Mouse (Mus musculus) midbrain, embryonic 10.5 days (tissue): Measurements from ENCODE around the gene Psma6. TPM values are rescaled to one million over a fixed set of nuclear protein-coding genes. Genes with fewer than 3 reads are reported as not detected.
A peak's percentile ranks its signal among the peaks of the same experiment; 100 is the strongest.

Experiments
- DNase-seq: peaks from one replicate; pipeline ENCODE4 v3.0.0-alpha.2; 2017; ENCODE audit warnings: low spot score
- H3K27ac ChIP-seq: fragments of 300-500 bp; sonication (generic); replicated peaks from 2 replicates; pipeline ENCODE4 v1.5.1; 2016; ENCODE audit warnings: mild to moderate bottlenecking
- H3K27me3 ChIP-seq: fragments of 300-500 bp; sonication (generic); 2 replicates; pipeline ENCODE4 v1.6.1; 2016; ENCODE audit warnings: low read depth, mild to moderate bottlenecking; ENCODE audit not compliant: poor library complexity, severe bottlenecking
- H3K36me3 ChIP-seq: fragments of 300-500 bp; sonication (generic); 2 replicates; pipeline ENCODE4 v1.6.1; 2016; ENCODE audit warnings: mild to moderate bottlenecking, moderate library complexity
- H3K4me1 ChIP-seq: fragments of 300-500 bp; sonication (generic); 2 replicates; pipeline ENCODE4 v1.6.1; 2016
- H3K4me3 ChIP-seq: fragments of 300-500 bp; sonication (generic); 2 replicates; pipeline ENCODE4 v1.5.1; 2016; ENCODE audit warnings: mild to moderate bottlenecking, moderate library complexity
- H3K9me3 ChIP-seq: fragments of 300-500 bp; sonication (generic); replicated peaks from 2 replicates; pipeline ENCODE4 v1.6.1; 2016; ENCODE audit warnings: mild to moderate bottlenecking
- whole genome bisulfite sequencing: fragments of 180-500 bp; shearing (Covaris S2); methylation state at CpG from one replicate; pipeline ENCODE4 v1.1.7; 2016; 5-methylcytosine and 5-hydroxymethylcytosine counted together
- polyA plus RNA-seq: library from polyadenylated mRNA; unstranded; fragments of >200 nt; fragmentation: Nextera tagmentation; extraction: Ambion mirVana; gene quantifications from 2 replicates; pipeline ENCODE4 v1.2.1, GENCODE M21; 2016

Gene Psma6
- polyA plus RNA-seq, 1 experiment from 2014 or later: 514 TPM

DNA sequence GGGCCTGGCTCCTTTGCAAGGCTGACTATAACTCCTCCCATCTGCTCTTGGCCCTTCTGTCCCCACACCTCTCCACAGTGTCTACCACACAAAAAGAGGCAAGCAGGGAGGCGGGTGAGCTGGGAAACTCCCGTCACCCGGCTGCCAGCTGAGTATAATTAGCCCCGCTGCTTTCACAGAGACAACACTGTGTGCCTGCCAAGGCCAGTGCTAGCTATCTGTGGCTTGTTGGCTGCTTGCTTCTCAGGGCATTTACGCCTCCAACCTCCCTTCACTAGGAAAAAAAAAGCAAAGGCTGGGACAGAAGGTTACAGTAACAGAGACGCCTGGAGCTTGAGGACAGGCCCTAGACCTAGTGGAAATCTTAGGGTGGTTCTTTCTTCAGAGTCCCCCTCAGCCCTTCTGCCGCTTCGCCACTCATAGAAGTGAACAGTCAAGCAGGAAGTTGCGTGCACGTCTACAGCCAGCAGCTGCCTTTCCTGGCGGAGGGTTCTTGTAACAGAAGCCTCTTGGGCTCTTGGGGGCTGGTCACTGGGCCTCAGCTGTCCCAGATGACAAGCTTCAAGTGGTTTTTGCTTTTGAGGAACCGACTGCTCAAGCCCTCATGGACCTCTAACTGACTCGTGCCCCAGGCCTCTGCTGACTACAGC lies 62.8 kb downstream of the Psma6 start:
- no peaks in the 10 kb centered on the region for H3K9me3 ChIP-seq
- H3K36me3 ChIP-seq: no peaks in the 10 kb centered on the region
- peak; percentile 51 for DNase-seq
- 50% methylated on average over 13 of the region's 13 CpGs for WGBS
- H3K27me3 ChIP-seq: no peaks in the 10 kb centered on the region; the same call in 1 of the 2 replicates
- peak overlapping the region; percentile 76 for H3K27ac ChIP-seq
- H3K4me3 ChIP-seq: 0 out of 2 replicates have a peak overlapping the region, but pooled peaks have one; percentile 2
- peaks cover 45% of the 10 kb centered on the region for H3K4me1 ChIP-seq

DNA sequence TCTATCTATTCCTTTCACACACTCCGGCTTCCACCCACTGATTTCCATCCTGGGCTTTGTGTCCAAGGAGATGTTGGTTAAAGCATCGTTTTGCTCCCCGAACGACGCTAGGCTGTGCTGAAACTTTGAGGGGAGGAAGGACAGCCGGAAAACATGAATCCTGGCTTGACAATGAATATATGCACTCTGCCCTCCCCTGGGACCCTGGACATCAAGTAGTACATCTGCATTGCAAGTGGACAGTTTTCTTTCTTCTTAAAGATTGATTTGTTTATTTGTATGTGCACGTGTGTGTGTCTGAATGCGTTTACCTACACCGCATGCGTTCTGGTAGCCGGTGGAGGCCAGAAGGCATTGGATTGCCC lies 63.4 kb downstream of the Psma6 start:
- 85% methylated on average over 11 of the region's 11 CpGs for WGBS
- peak overlapping the region; percentile 76 for H3K27ac ChIP-seq
- no peak for DNase-seq

DNA sequence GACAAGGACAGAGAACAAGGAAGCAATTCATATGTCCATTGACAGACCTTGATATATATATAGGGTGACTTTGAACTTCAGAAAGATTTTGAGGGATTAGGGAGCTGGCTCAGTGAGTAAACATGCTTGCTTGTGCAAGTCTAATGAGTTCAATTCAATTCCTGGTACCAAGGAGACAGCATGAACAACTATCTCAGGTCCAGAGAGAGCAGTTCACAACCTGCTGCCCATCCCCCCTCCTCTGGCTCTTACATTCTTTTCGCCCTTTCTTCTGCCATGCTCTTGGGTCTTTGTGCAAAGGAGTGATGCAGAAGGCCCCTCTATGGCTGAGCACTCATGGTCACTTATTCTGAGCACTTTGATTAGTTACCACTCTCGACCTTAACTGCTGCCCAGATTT lies 64.4 kb downstream of the Psma6 start:
- 64% methylated on average over 2 of the region's 2 CpGs for WGBS
- no peak for DNase-seq
- H3K27ac ChIP-seq: peak overlapping the region; percentile 64
- H3K4me3 ChIP-seq: no peak overlapping the region
- peaks cover 40% of the 10 kb centered on the region for H3K4me1 ChIP-seq
- no peaks in the 10 kb centered on the region for H3K36me3 ChIP-seq
- no peaks in the 10 kb centered on the region for H3K27me3 ChIP-seq
- no peaks in the 10 kb centered on the region for H3K9me3 ChIP-seq

More for the DNA sequence above, 63.4 kb downstream of the Psma6 start:
- Histone ChIP-seq H3K4me3 (no peak overlapping the region), H3K36me3 (no peaks in the 10 kb centered on the region), H3K4me1 (peaks cover 45% of the 10 kb centered on the region), H3K27me3 (no peaks in the 10 kb centered on the region; the same call in 1 of the 2 replicates), H3K9me3 (no peaks in the 10 kb centered on the region)

DNA sequence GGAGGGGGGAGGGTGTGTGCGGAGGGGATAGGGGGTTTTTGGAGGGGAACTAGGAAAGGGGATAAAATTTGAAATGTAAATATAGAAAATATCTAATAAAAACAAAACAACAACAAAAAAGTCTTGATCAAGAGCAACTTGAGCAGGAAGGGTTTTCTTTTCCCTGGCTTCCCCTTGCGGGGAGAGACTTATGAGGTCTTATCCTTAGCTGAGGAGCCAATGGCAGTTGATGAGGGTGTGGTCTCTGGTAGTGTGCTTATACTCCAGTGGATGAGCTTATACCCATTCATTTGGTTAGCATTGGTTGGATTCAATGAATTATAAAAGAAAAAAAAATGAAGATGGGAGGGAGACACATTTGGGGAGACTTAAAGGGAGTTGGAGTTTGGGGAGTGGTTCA lies 65.0 kb downstream of the Psma6 start:
- WGBS: 97% methylated on average over 2 of the region's 2 CpGs
- H3K27ac ChIP-seq: peak overlapping the region; percentile 64
- no peaks in the 10 kb centered on the region for H3K9me3 ChIP-seq
- no peak overlapping the region for H3K4me3 ChIP-seq
- no peak for DNase-seq
- H3K4me1 ChIP-seq: peaks cover 40% of the 10 kb centered on the region
- no peaks in the 10 kb centered on the region for H3K27me3 ChIP-seq
- H3K36me3 ChIP-seq: no peaks in the 10 kb centered on the region

DNA sequence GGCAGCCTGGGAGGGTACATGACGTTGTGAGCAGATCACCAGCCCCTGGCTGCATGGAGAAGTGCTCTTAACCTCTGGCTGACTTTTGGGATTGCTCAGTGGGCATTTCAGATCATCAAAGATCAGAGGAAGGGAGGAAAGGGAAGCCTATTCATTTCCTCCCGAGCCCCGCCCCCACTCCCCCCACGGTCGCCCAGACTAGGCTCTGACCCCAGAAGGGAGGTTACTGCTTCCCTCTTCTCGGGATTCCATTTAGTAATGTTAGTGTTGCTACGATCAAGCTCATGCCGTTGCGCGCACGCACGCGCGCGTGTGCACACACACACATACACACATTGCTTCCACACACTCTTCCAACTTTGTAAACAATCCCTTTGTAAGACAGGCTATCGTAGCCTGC lies 66.4 kb downstream of the Psma6 start:
- Histone ChIP-seq H3K27me3 (no peaks in the 10 kb centered on the region), H3K9me3 (no peaks in the 10 kb centered on the region), H3K4me3 (no peak overlapping the region), H3K27ac (peak overlapping the region; percentile 47; the same call in 1 of the 2 replicates), H3K36me3 (no peaks in the 10 kb centered on the region), H3K4me1 (peaks cover 40% of the 10 kb centered on the region)
- 70% methylated on average over 16 of the region's 16 CpGs for WGBS
- DNase-seq: no peak

DNA sequence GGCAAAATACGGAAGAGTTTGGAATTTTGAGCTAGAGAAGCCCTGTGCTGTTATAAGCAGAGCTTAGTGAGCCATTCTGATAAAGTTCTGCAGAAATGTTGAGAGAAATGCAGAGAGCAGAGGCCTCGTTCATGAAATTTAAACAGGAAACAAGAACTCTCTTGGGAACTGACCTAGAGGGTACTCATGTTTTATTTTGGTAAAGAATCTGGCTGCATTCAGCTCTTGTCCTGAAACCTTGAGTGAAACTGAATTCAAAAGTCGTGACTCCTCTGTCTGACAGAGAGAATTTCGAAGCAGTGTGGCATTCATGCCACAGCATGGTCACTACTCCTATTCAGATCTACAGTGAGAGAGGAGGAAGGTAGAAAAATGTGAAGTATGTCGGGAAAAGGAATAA lies 68.8 kb downstream of the Psma6 start:
- H3K9me3 ChIP-seq: no peaks in the 10 kb centered on the region
- H3K4me1 ChIP-seq: peaks cover 21% of the 10 kb centered on the region
- no peaks in the 10 kb centered on the region for H3K27me3 ChIP-seq
- WGBS: 63% methylated on average over 5 of the region's 5 CpGs
- no peaks in the 10 kb centered on the region for H3K36me3 ChIP-seq
- 0 out of 2 replicates have a peak overlapping the region, but pooled peaks have one; percentile 4 for H3K27ac ChIP-seq
- DNase-seq: no peak
- H3K4me3 ChIP-seq: no peak overlapping the region

DNA sequence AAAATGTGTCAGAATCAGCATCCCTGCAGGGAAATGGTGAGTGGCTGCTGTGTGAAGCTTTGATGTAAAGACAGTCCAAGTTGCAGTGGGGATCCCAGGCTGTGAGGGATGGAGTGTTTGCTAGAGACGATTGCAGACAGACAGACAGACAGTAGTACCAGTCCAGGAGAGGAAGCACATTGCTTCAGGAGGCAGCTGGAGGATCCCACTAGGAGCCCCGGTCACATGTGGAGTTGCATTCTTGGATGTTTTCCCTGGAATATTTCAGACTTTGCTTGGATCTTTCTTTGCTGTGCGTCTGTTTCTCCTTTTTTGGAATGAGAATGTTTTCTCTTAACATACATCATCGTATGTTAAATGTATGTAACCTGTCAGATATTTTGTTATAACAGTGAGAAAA lies 69.9 kb downstream of the Psma6 start:
- DNase-seq: no peak
- H3K27me3 ChIP-seq: no peaks in the 10 kb centered on the region
- H3K4me1 ChIP-seq: peaks cover 13% of the 10 kb centered on the region
- H3K4me3 ChIP-seq: no peak overlapping the region
- WGBS: 81% methylated on average over 4 of the region's 4 CpGs
- H3K9me3 ChIP-seq: no peaks in the 10 kb centered on the region
- peak overlapping the region; percentile 28; the same call in 1 of the 2 replicates for H3K27ac ChIP-seq
- H3K36me3 ChIP-seq: no peaks in the 10 kb centered on the region

DNA sequence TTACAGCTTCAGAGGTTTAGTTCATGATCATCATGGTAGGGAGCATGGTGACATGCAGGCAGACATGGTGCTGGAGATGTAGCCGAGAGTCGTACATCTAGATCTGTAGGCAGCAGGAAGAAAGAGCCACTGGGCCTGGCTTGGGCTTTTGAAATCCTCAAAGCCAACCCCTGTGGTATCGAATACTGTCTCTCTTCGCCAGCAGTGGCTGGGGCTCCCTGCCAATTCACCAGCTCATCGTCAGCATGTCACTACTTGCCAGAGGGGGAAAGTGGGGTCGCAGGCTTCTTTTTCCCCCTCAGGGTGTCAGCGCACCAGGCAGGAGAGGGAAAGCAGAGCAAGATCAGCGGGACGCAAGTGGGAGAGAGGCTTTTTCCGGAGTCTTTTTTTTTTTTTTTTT lies 71.2 kb downstream of the Psma6 start:
- H3K4me3 ChIP-seq: no peak overlapping the region
- H3K9me3 ChIP-seq: no peaks in the 10 kb centered on the region
- no peaks in the 10 kb centered on the region for H3K27me3 ChIP-seq
- 87% methylated on average over 10 of the region's 10 CpGs for WGBS
- peaks cover 9% of the 10 kb centered on the region for H3K4me1 ChIP-seq
- DNase-seq: no peak
- H3K27ac ChIP-seq: no peak overlapping the region
- H3K36me3 ChIP-seq: no peaks in the 10 kb centered on the region

DNA sequence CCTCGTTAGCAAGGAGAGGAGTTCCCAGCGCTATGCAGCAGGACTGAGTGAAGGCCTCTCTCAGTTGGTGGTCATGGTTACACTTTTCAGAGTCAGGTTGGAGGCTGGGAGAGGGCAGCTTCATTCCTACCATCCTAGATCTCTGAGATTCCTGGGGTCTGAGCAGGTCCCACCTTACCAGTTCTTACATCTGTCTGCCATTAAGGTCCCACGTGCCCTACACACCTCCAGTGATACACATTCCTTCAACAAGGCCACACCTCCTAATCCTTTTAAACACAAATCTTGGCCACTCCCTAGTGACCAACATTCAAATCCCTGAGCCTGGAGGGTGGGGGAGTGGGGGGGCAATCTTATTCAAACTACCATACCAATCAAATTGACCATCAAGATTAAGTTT lies 72.1 kb downstream of the Psma6 start:
- Histone ChIP-seq H3K27ac (no peak overlapping the region), H3K9me3 (no peaks in the 10 kb centered on the region), H3K4me3 (no peak overlapping the region), H3K27me3 (no peaks in the 10 kb centered on the region), H3K36me3 (no peaks in the 10 kb centered on the region), H3K4me1 (0 out of 2 replicates have a peak, but pooled peaks cover 4% of the 10 kb centered on the region)
- WGBS: 60% methylated on average over 3 of the region's 3 CpGs
- no peak for DNase-seq

DNA sequence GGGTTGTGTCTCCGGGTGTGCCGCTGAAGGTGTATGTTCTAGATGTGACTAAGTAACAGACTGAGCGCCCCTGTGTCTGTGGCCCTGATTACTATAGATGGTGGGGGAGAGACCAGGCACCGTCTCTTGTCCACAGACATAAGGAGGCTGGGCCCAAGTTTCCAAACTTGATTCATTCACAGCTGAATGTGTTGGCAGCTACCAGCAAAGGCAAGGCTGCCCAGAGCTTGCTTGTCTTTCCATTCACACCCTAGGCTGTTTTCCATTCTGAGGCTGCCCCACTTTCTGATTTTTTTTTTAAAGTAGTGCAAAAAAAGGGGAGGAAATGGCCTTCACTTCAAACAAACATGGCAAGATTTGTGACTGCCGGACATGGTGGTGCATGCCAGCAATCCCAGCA lies 72.9 kb downstream of the Psma6 start:
- Histone ChIP-seq H3K4me1 (0 out of 2 replicates have a peak, but pooled peaks cover 4% of the 10 kb centered on the region), H3K4me3 (no peak overlapping the region), H3K9me3 (no peaks in the 10 kb centered on the region), H3K36me3 (no peaks in the 10 kb centered on the region), H3K27ac (no peak overlapping the region), H3K27me3 (no peaks in the 10 kb centered on the region)
- DNase-seq: no peak
- 96% methylated on average over 5 of the region's 5 CpGs for WGBS

DNA sequence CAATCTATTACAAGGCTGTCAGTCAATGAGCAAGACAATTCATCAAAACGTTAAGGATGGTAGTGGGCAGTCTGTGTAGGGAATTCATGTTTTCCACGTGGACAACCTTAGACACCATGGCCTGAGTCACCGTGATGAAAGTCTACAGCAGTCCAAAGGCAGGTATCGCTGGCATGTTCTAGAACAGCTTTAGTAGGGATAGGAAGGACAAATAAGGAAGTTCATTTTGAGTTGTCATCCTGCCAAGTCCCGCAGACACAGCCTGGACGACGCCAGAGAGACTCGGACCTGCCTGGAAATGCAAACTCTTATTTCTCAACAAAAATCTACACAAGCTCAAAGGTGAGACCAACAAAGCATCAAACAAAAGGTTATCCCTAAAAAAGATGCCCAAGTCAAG lies 75.7 kb downstream of the Psma6 start:
- WGBS: 87% methylated on average over 8 of the region's 8 CpGs

DNA sequence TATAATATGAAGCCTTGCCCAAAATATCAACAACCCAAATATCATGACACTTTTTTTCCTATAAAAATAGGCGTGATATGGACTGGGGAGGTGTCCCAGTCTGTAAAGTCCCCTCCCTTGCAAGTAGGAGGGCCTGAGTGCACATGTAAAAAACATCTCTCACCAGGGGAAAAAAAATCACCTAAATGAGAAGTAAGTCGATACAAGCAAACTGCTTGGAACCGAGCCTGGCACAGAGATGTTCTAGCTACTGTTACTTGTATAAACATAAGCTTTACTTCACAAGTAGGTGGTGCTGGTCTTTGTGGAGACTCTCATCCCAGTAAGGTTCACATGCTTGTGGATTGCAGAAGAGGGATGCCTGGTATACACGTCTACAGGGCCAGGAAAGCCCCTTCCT lies 76.9 kb downstream of the Psma6 start:
- Histone ChIP-seq H3K9me3 (no peaks in the 10 kb centered on the region), H3K27me3 (0 out of 2 replicates have a peak, but pooled peaks cover 6% of the 10 kb centered on the region), H3K4me1 (peaks cover 28% of the 10 kb centered on the region), H3K27ac (no peak overlapping the region), H3K4me3 (no peak overlapping the region), H3K36me3 (no peaks in the 10 kb centered on the region)
- WGBS: 70% methylated on average over 4 of the region's 4 CpGs
- no peak for DNase-seq

More for the DNA sequence above, 75.7 kb downstream of the Psma6 start:
- no peak for DNase-seq
- Histone ChIP-seq H3K27me3 (no peaks in the 10 kb centered on the region), H3K4me3 (no peak overlapping the region), H3K9me3 (no peaks in the 10 kb centered on the region), H3K27ac (no peak overlapping the region), H3K36me3 (no peaks in the 10 kb centered on the region), H3K4me1 (peaks cover 16% of the 10 kb centered on the region)

DNA sequence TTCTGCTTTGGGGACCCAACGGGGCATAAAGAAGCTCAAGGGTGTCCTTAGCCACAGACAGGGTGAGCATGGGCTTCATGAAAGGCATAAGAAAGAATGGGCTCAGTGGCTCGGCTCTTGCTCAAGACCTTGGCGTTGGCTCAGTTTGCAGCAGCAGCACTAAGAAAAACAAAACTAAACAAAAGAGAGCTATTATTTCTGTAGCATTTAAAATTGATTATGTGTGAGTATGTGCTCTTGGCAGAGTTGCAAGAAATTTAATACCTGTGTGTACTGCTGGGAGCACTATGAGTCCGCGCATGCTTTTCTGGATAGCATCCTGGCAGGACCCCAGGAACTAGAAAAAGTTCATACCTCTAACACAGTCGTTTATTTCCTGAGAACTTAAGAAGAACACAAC lies 77.7 kb downstream of the Psma6 start:
- Histone ChIP-seq H3K4me1 (peaks cover 36% of the 10 kb centered on the region), H3K27ac (no peak overlapping the region), H3K36me3 (no peaks in the 10 kb centered on the region), H3K4me3 (no peak overlapping the region), H3K9me3 (no peaks in the 10 kb centered on the region), H3K27me3 (peaks cover 14% of the 10 kb centered on the region; the same call in 1 of the 2 replicates)
- no peak for DNase-seq
- WGBS: 89% methylated on average over 6 of the region's 6 CpGs
